Mouse (Mus musculus) C2C12 (cell line): ENCODE measurements around the gene Gm13697.
"Not testable (repeated sequence)": the region's sequence is repeated elsewhere in the genome, so short reads cannot be mapped to it uniquely, and the experiment has no call there.

ENCODE experiments used
- CTCF ChIP-seq: IDR thresholded peaks from one replicate; pipeline ENCODE4 v1.5.1; 2011; ENCODE audit not compliant: control insufficient read depth, insufficient read depth, insufficient read length
- FOSL1 ChIP-seq: IDR thresholded peaks from one replicate; pipeline ENCODE4 v1.8.0; 2011; ENCODE audit warnings: mild to moderate bottlenecking, low read length; ENCODE audit not compliant: poor library complexity, insufficient read depth, severe bottlenecking
- MAX ChIP-seq: IDR thresholded peaks from one replicate; pipeline ENCODE4 v1.6.1; 2011; ENCODE audit warnings: mild to moderate bottlenecking, control low read depth
- MYOG ChIP-seq: IDR thresholded peaks from one replicate; pipeline ENCODE4 v1.6.1; 2011; ENCODE audit not compliant: control insufficient read depth, insufficient read length; ENCODE audit errors: extremely low read depth
- USF1 ChIP-seq: IDR thresholded peaks from one replicate; pipeline ENCODE4 v1.6.1; 2011; ENCODE audit warnings: low read depth, mild to moderate bottlenecking, control low read depth, moderate library complexity

GRCm38 (mm10) chr2:83994526-83994925, 10.0 kb downstream of the Gm13697 start:
- TF ChIP-seq CTCF, FOSL1, MAX, MYOG, USF1: not testable (repeated sequence)
